Mouse (Mus musculus) kidney, postnatal 0 days (tissue): Measurements from ENCODE around the gene Avil. TPM values are rescaled to one million over a fixed set of nuclear protein-coding genes. Genes with fewer than 3 reads are reported as not detected.

Experiments
- ATAC-seq: fragments of 200-750 bp; cut with Nextera tagmentation; replicated peaks from 2 replicates; pipeline ENCODE4 v1.8.0; 2017; ENCODE audit warnings: low read depth, moderate number of reproducible peaks, moderate TSS enrichment, moderate library complexity; ENCODE audit not compliant: low FRiP score
- DNase-seq: peaks from one replicate; pipeline ENCODE4 v3.0.0-alpha.2; 2016; ENCODE audit warnings: low spot score
- H3K27ac ChIP-seq: fragments of 300-500 bp; sonication (generic); 2 replicates; pipeline ENCODE4 v1.5.1; 2014; ENCODE audit warnings: mild to moderate bottlenecking
- H3K27me3 ChIP-seq: fragments of 300-500 bp; sonication (generic); 2 replicates; pipeline ENCODE4 v1.6.1; 2014; ENCODE audit warnings: low read length, mixed read lengths; ENCODE audit not compliant: insufficient read depth
- H3K36me3 ChIP-seq: fragments of 300-500 bp; sonication (generic); 2 replicates; pipeline ENCODE4 v1.6.1; 2014; ENCODE audit warnings: low read length, mixed read lengths; ENCODE audit not compliant: insufficient read depth
- H3K4me1 ChIP-seq: fragments of 300-500 bp; sonication (generic); replicated peaks from 2 replicates; pipeline ENCODE4 v1.6.1; 2014; ENCODE audit warnings: antibody characterized with exemption, low read length, mixed read lengths; ENCODE audit not compliant: insufficient read depth
- H3K4me2 ChIP-seq: fragments of 300-500 bp; sonication (generic); 2 replicates; pipeline ENCODE4 v1.6.1; 2014; ENCODE audit warnings: mild to moderate bottlenecking, low read length, moderate library complexity, mixed read lengths
- H3K4me3 ChIP-seq: fragments of 300-500 bp; sonication (generic); replicated peaks from 2 replicates; pipeline ENCODE4 v1.5.1; 2014; ENCODE audit warnings: low read depth, low read length
- H3K9ac ChIP-seq: fragments of 300-500 bp; sonication (generic); 2 replicates; pipeline ENCODE4 v1.6.1; 2014; ENCODE audit warnings: low read depth, low read length
- H3K9me3 ChIP-seq: fragments of 300-500 bp; sonication (generic); replicated peaks from 2 replicates; pipeline ENCODE4 v1.6.1; 2016; ENCODE audit warnings: low read length, inconsistent platforms, mixed read lengths
- CTCF ChIP-seq: IDR thresholded peaks from 2 replicates; pipeline ENCODE4 v1.5.1; 2016; ENCODE audit warnings: antibody characterized with exemption, low read depth, mild to moderate bottlenecking, moderate library complexity
- WGBS: fragments of 180-500 bp; shearing (Covaris S2); extraction: QIAGEN DNeasy Blood & Tissue Kit; methylation state at CpG from one replicate; pipeline ENCODE4 v1.1.7; 2014; 5-methylcytosine and 5-hydroxymethylcytosine counted together
- polyA plus RNA-seq: library from polyadenylated mRNA; unstranded; fragments of >200 nt; fragmentation: Nextera tagmentation; extraction: Ambion mirVana; gene quantifications from 2 replicates; pipeline ENCODE4 v1.2.1, GENCODE M21; 2015

Gene Avil
- polyA plus RNA-seq, 1 experiment from 2014 or later: 0.07 TPM

- WGBS: 20% methylated on average over 7 of the region's 7 CpGs
- no peak for TF ChIP-seq CTCF
- ATAC-seq (no peak), DNase-seq (no peak)
- peak overlapping the region; percentile 80; the same call in 1 of the 2 replicates for H3K27ac ChIP-seq
- H3K4me3 ChIP-seq: no peak overlapping the region
- H3K4me1 ChIP-seq: peaks cover 23% of the 10 kb centered on the region
- peak overlapping the region; percentile 2; the same call in 1 of the 2 replicates for H3K9ac ChIP-seq
- H3K9me3 ChIP-seq: no peaks in the 10 kb centered on the region
- H3K4me2 ChIP-seq: no peak overlapping the region
- H3K27me3 ChIP-seq: no peaks in the 10 kb centered on the region
- no peaks in the 10 kb centered on the region for H3K36me3 ChIP-seq
Measured at GRCm38 (mm10) chr10:126972988-126973387, 27.5 kb upstream of the Avil start.

- Histone ChIP-seq H3K4me3 (no peak overlapping the region), H3K27me3 (no peaks in the 10 kb centered on the region), H3K4me1 (peaks cover 23% of the 10 kb centered on the region), H3K36me3 (no peaks in the 10 kb centered on the region), H3K27ac (no peak overlapping the region), H3K9ac (no peak overlapping the region), H3K9me3 (no peaks in the 10 kb centered on the region), H3K4me2 (no peak overlapping the region)
- WGBS: 80% methylated on average over 6 of the region's 6 CpGs
- ATAC-seq (no peak), DNase-seq (no peak)
- TF ChIP-seq CTCF: no peak
Measured at GRCm38 (mm10) chr10:126975706-126976105, 24.8 kb upstream of the Avil start.

DNA sequence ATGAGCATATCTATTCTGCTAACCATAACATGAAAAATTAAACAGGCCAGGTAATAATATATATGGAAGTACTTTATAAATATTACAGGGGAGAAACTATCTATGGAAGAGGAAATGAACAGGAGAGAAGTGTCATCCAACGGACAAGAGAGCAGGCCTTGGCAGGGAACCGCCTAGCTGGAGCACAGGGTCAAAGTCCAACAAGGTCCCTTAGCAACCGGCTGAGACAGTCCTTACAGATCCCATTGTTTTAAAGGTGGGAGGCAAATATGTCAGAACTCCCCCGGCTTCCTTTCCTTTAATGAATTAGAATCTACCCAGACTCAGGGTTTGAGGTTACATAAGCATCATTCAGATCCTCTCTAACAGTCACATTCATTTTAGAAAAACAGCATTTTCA lies 23.4 kb upstream of the Avil start:
- DNase-seq (peak; percentile 62), ATAC-seq (no peak)
- WGBS: 31% methylated on average over 4 of the region's 4 CpGs
- Histone ChIP-seq H3K4me2 (no peak overlapping the region), H3K27ac (no peak overlapping the region), H3K27me3 (no peaks in the 10 kb centered on the region), H3K4me1 (peaks cover 30% of the 10 kb centered on the region), H3K9ac (no peak overlapping the region), H3K9me3 (no peaks in the 10 kb centered on the region), H3K4me3 (no peak overlapping the region), H3K36me3 (no peaks in the 10 kb centered on the region)
- no peak for TF ChIP-seq CTCF

DNA sequence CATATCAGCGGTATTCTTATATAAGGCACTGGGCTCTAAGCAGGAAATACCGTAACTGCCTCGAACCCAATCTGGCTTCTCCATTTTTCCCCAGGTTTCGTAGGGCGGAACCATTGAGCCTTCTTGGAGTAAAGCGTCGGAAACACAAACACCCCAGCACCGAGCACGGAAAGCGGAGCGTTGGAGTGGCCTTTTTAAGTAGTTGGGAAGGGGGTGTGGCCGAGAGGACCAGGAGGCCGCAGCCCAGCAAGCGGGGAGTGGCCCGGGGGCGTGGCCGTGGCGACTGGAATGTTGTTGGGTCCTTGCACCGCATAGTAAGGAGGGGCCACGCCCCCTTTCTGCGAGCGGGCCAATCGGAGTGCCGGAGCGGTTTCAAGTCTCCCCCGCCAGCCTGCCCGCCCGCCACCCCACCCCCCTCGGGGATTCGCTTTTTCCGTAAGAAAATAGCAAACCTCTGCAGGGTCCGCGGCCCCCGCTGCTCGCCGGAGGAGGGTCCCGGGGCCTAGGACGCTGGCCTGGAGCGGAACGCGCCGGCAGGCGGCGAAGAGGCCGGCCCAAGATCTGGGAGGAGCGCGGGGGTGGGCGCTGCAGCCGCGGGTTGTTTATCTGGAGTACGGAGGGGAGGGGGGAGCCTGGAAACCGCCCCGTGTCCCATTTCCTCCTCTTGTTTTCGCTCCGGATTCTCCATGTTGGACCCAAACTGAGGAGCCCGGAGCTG lies 22.1 kb upstream of the Avil start, which contains the start of gene Ctdsp2:
Gene Ctdsp2 (plus strand): TSS at position 441 of the 718 bp plus-strand sequence.
- Histone ChIP-seq H3K36me3 (0 out of 2 replicates have a peak, but pooled peaks cover 4% of the 10 kb centered on the region), H3K27me3 (no peaks in the 10 kb centered on the region), H3K4me2 (peak within 1 kb of the TSS; percentile 93), H3K4me3 (peak within 1 kb of the TSS; percentile 98), H3K4me1 (peaks cover 30% of the 10 kb centered on the region), H3K27ac (peak within 1 kb of the TSS; percentile 99), H3K9me3 (no peaks in the 10 kb centered on the region), H3K9ac (peak within 1 kb of the TSS; percentile 96)
- under 1% methylated on average over 55 of the region's 56 CpGs for WGBS
- TF ChIP-seq CTCF: peak; percentile 38
- DNase-seq (peak; percentile 100), ATAC-seq (peak; percentile 92)

DNA sequence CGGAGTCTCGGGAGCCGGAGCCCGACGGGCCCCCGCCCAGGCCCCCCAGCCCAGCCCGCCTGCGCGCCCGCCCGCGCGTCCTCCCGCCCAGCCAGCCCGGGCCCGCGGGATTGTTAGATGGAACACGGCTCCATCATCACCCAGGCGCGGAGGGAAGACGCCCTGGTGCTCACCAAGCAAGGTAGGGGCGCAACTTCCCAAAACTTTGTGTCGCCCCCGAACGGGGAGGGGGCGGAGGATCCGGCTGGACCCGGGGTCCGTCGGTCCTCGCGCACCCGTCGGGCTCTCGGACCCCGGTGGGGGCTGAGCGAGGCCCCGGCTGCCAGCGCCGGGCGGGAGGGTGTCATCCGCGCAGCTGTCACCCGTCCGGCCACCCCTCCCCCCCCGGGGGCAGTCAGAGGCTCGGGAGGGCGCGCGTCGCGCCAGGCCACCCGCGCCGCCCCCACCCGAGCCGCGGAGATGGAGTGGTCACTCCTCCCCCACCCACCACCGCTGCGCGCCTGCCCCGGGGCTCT lies 21.3 kb upstream of the Avil start:
- 0 out of 2 replicates have a peak, but pooled peaks cover 4% of the 10 kb centered on the region for H3K36me3 ChIP-seq

DNA sequence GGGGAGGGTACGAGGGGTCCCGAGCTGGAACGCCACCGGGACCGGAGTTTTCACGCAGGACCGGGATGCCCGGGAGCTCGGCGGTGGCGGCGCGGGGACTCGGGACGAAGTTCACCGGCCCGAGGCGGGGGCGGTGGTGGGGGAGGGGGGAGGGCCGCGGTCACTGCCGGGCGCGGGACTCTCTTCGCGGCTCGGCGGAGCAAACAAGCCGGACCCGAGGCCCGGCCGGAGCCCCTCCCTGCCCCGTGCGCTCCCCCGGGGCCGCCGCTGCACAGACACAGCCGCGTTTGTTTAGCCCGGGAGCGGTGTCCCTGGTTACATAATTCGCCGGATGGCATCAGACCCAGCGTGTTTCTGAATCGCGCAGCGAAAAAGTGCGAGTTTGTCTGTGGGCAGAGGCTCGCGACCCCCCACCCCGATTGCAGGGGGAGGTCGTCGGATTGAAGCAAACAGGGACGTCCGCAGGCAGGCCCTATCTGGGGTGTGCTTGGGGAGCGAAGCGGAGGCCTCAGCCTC lies 20.8 kb upstream of the Avil start:
- Histone ChIP-seq H3K27ac (peak overlapping the region; percentile 99), H3K9ac (peak overlapping the region; percentile 96), H3K27me3 (no peaks in the 10 kb centered on the region), H3K4me2 (peak overlapping the region; percentile 93), H3K9me3 (no peaks in the 10 kb centered on the region), H3K4me3 (peak overlapping the region; percentile 98), H3K36me3 (0 out of 2 replicates have a peak, but pooled peaks cover 4% of the 10 kb centered on the region), H3K4me1 (peaks cover 43% of the 10 kb centered on the region)
- DNase-seq: no peak
- 3% methylated on average over 49 of the region's 57 CpGs for WGBS
- TF ChIP-seq CTCF: no peak
- ATAC-seq: no peak

More for the DNA sequence above, 21.3 kb upstream of the Avil start:
- Histone ChIP-seq H3K4me2 (peak overlapping the region; percentile 93), H3K27ac (peak overlapping the region; percentile 99), H3K4me3 (peak overlapping the region; percentile 98), H3K4me1 (peaks cover 38% of the 10 kb centered on the region), H3K9me3 (no peaks in the 10 kb centered on the region), H3K9ac (peak overlapping the region; percentile 96), H3K27me3 (no peaks in the 10 kb centered on the region)
- DNase-seq (peak; percentile 65), ATAC-seq (peak; percentile 14)
- no peak for TF ChIP-seq CTCF
- WGBS: under 1% methylated on average over 32 of the region's 62 CpGs
